Mouse (Mus musculus): ENCODE data around the gene 4933417A18Rik.
"Not testable (repeated sequence)": the region's sequence is repeated elsewhere in the genome, so short reads cannot be mapped to it uniquely, and the experiment has no call there.

The 4933417A18Rik gene

DNA sequence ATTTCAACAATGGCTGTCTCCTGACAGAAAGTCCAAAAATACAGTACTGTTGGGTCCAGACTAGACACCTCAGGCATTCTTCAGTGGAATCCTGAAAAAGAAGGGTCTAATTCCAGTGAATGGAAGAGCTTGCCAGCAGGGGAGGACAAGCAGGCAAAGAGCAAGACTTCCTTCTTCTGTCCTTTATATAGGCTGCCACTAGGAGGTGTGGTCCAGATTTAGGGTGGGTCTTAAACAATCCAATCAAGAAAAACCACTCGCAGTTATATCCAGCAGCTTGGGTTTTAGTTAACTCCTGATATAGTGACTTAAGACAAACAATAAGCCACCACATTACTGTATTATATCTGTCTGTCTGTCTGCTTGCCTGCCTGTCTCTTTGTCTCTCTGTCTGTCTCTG lies 49.6 kb downstream of the 4933417A18Rik start:
- in situ Hi-C loops (cut with MboI) = no loop called here

DNA sequence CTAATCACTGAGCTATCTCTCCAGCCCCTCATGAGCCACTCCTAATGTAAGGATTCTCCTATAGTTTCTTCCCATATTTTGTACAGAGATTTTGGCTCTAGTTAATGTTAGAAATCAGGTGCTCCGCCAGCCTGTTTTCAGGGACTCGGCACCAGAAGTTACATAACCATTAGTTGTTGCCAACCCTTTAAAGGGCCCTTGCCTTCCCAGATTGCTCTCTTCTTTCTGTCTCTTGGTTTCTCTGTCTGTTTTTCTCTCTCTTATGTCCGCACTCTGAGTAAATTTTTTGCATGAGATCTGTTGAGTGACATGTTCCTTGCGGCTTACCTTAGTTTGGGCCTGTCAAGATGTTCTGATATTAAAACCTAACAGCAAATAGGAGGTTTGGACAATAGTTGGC lies 51.9 kb downstream of the 4933417A18Rik start:
- in situ Hi-C loops (cut with MboI) = no loop called here

GRCm38 (mm10) chr13:34977410-34977809 lies 53.2 kb downstream of the 4933417A18Rik start:
- in situ Hi-C loops (cut with MboI) = no loop called here

DNA sequence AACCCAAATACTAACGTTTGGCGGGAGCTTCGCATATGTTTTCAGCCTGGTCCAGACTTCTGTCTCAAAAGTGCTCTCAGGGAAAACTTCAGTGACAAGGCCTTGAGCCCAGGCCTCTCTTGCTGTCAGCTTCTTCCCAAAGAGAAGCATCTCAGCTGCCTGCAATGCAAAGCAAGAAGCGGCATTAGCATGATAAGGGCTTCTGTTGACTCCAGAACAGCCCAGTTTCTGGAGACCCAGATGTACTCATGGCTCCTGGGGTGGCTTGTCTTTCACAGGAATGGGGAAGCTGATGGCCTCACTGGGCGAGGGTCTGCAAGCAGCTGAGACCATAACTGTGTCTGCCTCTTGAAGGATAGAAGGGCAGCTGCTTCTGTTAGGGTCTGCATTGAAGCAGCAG lies 54.4 kb downstream of the 4933417A18Rik start:
- in situ Hi-C loops (cut with MboI) = not testable (repeated sequence)

GRCm38 (mm10) chr13:34983479-34983878 lies 59.3 kb downstream of the 4933417A18Rik start:
- in situ Hi-C loops (cut with MboI) = not testable (repeated sequence)

DNA sequence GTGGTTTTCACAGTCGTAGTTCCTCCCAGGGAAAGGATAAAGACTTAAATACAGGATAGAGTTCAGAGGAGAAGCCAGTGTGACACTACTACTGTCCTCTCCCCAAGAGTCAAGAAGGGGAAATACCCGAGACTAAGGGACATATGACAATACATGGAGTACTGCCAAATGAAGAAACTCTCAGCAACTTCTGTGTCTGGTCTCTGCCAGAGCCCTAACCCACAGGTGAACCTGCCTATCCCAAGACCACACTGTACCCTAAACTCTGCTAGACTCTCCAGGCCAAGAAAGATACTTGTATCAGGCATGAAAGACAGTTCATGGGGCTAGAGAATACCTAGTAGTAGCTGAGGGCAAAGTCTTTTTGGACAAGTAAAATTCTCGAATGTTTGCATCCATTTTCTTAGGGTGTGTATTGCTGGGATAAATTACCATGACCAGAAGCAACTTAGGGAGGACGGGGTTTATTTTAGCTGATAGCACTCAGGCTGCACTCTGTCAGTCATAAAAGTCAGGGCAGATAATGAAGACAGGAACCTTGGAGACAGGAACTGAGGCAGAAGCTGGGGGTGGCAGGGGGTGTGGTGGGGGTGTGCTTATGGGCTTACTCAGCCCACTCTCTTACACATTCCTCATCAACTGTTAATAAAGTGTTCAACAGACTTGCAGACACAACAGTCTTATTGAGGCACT lies 67.5 kb downstream of the 4933417A18Rik start:
- in situ Hi-C loops (cut with MboI) = no loop called here

DNA sequence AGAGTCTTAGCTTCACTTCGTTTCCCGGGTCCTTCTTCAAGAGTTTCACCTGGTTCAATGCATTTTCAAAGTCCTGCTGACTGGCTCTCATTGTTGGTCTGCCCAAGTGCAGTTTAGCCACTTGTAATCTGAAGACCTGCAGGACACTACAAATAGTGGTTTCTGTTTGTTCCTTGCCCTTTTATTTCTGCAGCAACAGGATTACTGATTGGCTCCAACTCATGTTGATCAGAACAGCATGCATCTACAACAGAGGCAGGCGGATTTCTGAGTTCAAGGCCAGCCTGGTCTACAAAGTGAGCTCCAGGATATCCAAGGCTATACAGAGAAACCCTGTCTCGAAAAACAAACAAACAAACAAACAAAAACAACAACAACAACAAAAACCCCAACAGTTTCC lies 68.9 kb downstream of the 4933417A18Rik start:
- in situ Hi-C loops (cut with MboI) = no loop called here

- in situ Hi-C loops (cut with MboI) = no loop called here
These were observed 69.4 kb downstream of the 4933417A18Rik start for GRCm38 (mm10) chr13:34993595-34993982.

DNA sequence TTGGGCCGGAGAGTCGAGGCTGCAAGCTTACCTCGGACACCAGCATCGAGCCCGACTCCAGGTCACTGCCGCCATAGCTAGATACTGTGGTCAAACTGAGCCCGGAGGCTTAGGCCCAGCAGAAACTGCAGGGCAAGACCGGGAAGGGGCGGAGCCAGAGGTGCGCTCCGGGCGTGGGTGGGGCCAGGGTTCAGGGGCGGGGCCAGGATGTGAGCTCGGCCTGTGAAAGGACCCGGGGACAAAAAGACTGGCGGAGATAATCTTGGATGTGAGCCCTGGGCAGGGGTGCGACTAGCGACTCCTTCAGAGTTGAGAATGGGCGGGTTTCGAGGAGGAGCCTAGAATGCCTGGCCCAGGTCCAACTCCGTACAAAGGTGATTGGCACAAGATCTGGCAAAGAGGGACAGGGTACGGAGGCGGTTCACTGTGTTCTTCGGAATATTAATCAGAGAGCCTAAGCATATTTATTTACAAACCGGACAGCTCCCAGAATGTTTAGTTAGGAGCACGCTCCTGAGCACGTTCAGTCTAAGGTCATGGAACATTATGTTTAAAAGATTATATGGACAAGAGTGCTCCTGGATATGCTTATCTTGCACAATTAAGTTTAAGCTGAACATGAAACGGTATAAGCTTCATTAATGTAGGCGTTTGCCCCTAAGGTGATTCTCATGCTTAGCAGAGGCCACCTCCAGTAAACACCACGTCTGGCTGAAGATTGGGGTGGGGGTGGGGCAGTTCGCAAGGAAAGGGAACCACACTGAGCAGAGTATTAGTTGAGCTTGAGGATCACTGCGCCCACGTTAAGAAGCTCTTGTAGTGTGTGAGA lies 70.0 kb downstream of the 4933417A18Rik start:
- in situ Hi-C loops (cut with MboI) = no loop called here

DNA sequence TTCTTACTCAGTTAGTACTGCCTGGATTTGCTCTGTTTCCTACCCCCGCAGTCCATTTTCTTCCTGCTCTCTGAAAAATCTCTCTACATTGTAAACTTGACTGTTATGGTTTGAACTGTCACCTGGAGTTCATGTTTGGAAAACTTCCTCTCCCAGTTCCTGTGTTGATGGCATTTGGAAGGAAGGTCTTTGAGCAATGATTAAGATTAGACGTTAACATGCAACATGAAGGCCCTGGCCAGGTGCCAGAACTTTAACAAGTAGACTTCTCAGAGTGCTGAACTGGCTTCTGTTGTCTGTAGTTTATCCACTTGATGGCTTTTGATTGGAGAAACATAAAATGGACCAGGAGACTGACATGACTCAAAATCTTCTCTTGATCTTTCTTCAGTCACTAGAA lies 71.7 kb downstream of the 4933417A18Rik start:
- in situ Hi-C loops (cut with MboI) = no loop called here

Data from mature B cell (primary cell).